Mouse (Mus musculus): ENCODE results near the gene Tnnt3. TPM values are rescaled to one million over a fixed set of nuclear protein-coding genes. Genes with fewer than 3 reads are reported as not detected.

Tnnt3 gene
- total and polyA plus RNA-seq, 3 experiments: not detected

GRCm38 (mm10) chr7:142548706-142549105 is 50.1 kb downstream of the Tnnt3 start:
- H3K79me2 ChIP-seq (ENCODE audit: control insufficient read depth, insufficient read depth, low read length, poor library complexity): no peaks in the 10 kb centered on the region
- H3K36me3 ChIP-seq (ENCODE audit: control insufficient read depth in 1 of 2, insufficient read depth in 2 of 2, low read length in 2 of 2): no peaks in the 10 kb centered on the region
- H3K9me3 ChIP-seq (replicated peaks; ENCODE audit: insufficient read depth, low read length): no peaks in the 10 kb centered on the region
- H3K4me3 ChIP-seq (ENCODE audit: control insufficient read depth in 1 of 2, insufficient read depth in 1 of 2, low read depth in 2 of 2, low read length in 2 of 2): no peak overlapping the region
- no peaks in the 10 kb centered on the region for H3K4me1 ChIP-seq (ENCODE audit: control insufficient read depth in 1 of 2, insufficient read depth in 2 of 2, low read length in 2 of 2)
- DNase-seq (ENCODE audit: low read depth, low spot score): no peak
- no peak overlapping the region for H3K9ac ChIP-seq (ENCODE audit: control insufficient read depth, low read depth, low read length, poor library complexity, severe bottlenecking)
- TF ChIP-seq RCOR1 (IDR thresholded peaks at IDR 0.05; ENCODE audit: low read depth, low read length) (no peak), ELF1 (IDR thresholded peaks at IDR 0.05; ENCODE audit: low read depth, low read length) (no peak), EP300 (IDR thresholded peaks at IDR 0.05; ENCODE audit: low read depth in 1 of 2, low read length in 2 of 2) (no peak), ZNF384 (IDR thresholded peaks at IDR 0.05; ENCODE audit: low read depth, low read length) (no peak), E2F4 (IDR thresholded peaks at IDR 0.05; ENCODE audit: borderline replicate concordance, low read depth, low read length) (no peak), SMC3 (IDR thresholded peaks at IDR 0.05; ENCODE audit: low read depth, low read length) (no peak), TCF12 (IDR thresholded peaks at IDR 0.05; ENCODE audit: low read depth, low read length) (no peak), MAZ (IDR thresholded peaks at IDR 0.05; ENCODE audit: low read depth, low read length) (no peak), ETS1 (IDR thresholded peaks at IDR 0.05; ENCODE audit: low read depth, low read length) (no peak), ZC3H11A (IDR thresholded peaks at IDR 0.05; ENCODE audit: low read depth, low read length) (no peak), JUND (IDR thresholded peaks at IDR 0.05; ENCODE audit: low read depth, low read length) (no peak), POLR2AphosphoS5 (IDR thresholded peaks at IDR 0.05; ENCODE audit: borderline replicate concordance, low read depth, low read length) (no peak), KAT2A (conservative IDR thresholded peaks at IDR 0.05; ENCODE audit: low read depth, low read length) (no peak), ZMIZ1 (IDR thresholded peaks at IDR 0.05; ENCODE audit: low read depth, low read length) (no peak), CHD2 (IDR thresholded peaks at IDR 0.05; ENCODE audit: low read length) (no peak), NRF1 (IDR thresholded peaks at IDR 0.05; ENCODE audit: insufficient read depth, low read depth, low read length, poor library complexity, severe bottlenecking) (no peak), MYC (IDR thresholded peaks at IDR 0.05; ENCODE audit: low read depth, low read length) (no peak), USF2 (IDR thresholded peaks at IDR 0.05; ENCODE audit: borderline replicate concordance in 1 of 2, insufficient read depth in 1 of 2, low read depth in 1 of 2, low read length in 2 of 2) (no peak), POLR2A (IDR thresholded peaks at IDR 0.05; ENCODE audit: control insufficient read depth in 1 of 2, insufficient read depth in 1 of 2, low read depth in 1 of 2, low read length in 2 of 2, poor library complexity in 1 of 2) (no peak), MEF2A (IDR thresholded peaks at IDR 0.05; ENCODE audit: extremely low read depth, insufficient replicate concordance, low read depth, low read length, poor library complexity, severe bottlenecking) (no peak)
- no peak overlapping the region for H3K27ac ChIP-seq (ENCODE audit: control insufficient read depth, low read depth, low read length)
- no peaks in the 10 kb centered on the region for H3K27me3 ChIP-seq (ENCODE audit: control insufficient read depth in 1 of 2, insufficient read depth in 2 of 2, low read length in 2 of 2)
